Mouse (Mus musculus) frontal cortex, postnatal 10 days (tissue): ENCODE measurements around the gene Mapk1.
"Not testable (repeated sequence)": the region's sequence is repeated elsewhere in the genome, so short reads cannot be mapped to it uniquely, and the experiment has no call there.

Source experiments
- DNase-seq, 2 experiments: peaks; one replicate each; pipeline ENCODE4 v3.0.0; 2022; ENCODE audit warnings: low spot score in 2 of 2, mixed read lengths in 1 of 2

The Mapk1 gene

DNA sequence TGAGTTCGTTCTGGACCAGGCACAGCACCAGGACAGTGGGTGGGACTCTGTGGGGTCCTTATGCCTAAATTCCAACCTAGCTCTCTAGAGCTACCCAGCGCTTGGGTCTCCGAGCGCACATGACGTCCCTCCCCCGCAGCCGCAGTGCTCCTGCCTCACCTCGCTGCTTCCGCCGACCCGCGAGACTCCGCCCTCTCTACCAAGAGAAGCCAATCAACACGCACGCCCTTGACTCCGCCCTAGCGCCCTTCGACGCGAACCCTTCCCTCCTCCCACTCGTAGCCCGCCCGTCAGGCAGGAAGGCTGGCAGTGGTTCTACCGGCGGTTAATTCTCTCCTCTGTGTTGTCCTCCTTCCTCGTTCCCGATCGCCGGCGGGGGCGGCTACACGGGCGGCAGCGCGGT lies at the start of gene Mapk1:
TSS of gene Mapk1 (plus strand) at position 252 of the 403 bp plus-strand sequence.
- peak; percentile 94 to 96 for DNase-seq

DNA sequence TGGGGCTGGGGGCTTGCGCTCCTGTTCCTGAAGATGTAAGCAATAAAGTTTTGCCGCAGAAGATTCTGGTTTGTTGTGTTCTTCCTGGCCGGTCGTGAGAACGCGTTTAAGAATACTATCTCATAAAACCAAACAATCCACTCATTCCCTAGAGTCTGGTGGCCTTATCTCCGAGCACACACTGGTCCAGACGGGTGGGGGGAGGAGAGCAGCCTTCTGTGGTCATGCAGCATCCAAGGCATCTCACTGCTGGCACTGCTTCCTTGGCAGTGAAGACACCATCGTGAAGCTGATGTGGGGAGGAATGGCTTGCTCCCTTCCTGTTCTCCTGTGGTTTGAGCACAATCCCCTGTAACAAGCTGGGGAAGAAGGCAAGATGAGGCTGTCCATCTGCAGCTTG lies 43.6 kb upstream of the Mapk1 start:
- DNase-seq = no peak

- DNase-seq = no peak
Observed at GRCm38 (mm10) chr16:16941078-16941477, 42.1 kb upstream of the Mapk1 start.

DNA sequence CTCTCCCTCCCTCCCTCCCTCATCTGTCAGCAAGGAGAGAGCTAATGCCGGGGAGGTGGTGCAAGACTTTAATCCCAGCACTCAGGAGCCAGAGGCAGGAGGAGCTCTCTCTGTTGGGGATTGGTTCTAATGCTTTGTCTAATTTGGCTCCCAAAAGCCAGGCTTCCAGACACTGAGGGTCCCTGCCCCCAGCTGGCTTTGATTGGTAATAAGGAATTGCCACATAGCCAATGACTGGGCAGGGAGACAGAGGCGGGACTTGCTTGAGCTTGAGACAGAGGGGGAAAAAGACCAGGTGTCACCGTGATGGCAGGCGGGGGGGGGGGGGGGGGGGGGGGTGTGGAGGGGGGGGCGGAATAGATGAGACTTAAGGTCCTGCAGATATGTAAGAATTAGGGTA lies 24.6 kb upstream of the Mapk1 start:
- DNase-seq = no peak

GRCm38 (mm10) chr16:16959907-16960306 lies 23.3 kb upstream of the Mapk1 start:
- DNase-seq = no peak

DNA sequence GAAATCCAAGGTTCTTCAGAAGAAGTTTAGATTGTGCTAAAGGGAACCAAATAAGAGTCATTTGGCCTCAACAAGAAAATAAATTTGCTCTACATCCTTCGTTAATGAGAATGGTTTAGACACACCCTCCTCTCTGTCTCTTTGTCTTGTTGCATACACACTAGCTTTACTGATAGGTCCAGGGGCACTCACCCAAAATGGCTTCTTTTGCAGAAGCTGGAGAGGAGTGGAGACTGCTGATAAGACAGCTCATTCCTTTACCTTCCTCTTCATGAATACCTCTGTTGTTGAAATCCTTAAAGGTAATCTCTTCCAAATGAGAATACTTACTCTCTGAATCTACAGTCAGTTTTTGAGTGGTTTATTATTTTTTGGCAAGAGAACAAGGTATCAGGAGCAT lies 18.0 kb upstream of the Mapk1 start:
- no peak for DNase-seq

DNA sequence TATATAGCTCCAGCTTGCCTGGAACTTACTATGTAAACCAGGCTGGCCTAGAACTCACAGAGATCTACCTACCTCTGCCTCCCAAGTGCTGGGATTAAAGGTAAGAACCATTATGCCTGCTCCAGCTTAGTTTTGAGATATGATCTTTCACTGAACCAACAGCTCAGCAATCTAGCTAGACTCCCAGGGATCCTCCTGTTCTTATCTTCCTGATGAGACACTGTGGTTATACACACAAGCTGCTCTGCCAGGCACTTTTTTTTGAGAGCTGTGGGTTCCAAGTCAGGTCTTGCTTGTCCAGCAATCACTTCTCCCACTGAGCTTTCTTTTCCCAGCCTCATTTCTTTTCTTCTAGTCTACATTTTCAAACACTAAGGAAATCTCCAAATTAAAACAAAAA lies 16.9 kb upstream of the Mapk1 start:
- DNase-seq = no peak

DNA sequence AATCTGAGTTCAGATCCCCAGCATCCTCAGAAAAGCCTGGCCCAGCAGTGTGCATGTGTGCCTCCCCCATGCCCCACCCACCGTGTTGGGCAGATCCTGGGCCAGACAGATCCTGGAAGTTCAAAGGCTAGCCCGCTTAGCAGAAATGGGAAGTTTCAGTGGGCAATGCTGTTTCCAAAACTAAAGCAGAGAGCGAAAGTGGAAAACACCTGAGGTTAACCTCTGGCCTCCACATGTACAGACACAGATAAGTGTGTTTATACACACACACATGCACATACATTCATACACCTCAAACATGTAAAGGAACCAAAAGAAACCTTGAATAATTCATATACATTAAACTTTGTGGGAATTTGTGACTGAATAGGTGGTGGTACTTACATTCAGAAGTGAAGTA lies 5.1 kb upstream of the Mapk1 start:
- no peak for DNase-seq

- DNase-seq = no peak
Observed at GRCm38 (mm10) chr16:16978765-16979164, 4.4 kb upstream of the Mapk1 start.

DNA sequence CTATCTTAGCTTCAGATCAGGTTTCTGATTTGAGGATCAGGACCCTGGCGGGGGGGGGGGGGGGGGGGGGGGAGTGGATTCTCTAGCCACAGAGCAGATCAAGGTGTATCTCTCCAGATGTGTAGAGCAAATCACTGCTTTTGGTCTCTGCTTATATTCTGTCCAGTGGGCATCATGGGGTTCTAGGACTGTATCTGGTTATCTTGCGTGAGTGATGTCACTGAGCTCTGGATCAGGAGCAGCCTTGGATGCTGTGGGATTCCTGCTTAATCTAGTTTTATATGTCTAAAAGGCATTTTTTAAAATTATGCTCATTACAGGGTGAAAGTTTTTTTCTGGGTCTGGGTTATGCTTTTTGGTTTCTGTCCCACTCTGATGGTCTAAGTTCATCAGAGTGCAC lies 546 bp upstream of the Mapk1 start:
- DNase-seq = no peak

DNA sequence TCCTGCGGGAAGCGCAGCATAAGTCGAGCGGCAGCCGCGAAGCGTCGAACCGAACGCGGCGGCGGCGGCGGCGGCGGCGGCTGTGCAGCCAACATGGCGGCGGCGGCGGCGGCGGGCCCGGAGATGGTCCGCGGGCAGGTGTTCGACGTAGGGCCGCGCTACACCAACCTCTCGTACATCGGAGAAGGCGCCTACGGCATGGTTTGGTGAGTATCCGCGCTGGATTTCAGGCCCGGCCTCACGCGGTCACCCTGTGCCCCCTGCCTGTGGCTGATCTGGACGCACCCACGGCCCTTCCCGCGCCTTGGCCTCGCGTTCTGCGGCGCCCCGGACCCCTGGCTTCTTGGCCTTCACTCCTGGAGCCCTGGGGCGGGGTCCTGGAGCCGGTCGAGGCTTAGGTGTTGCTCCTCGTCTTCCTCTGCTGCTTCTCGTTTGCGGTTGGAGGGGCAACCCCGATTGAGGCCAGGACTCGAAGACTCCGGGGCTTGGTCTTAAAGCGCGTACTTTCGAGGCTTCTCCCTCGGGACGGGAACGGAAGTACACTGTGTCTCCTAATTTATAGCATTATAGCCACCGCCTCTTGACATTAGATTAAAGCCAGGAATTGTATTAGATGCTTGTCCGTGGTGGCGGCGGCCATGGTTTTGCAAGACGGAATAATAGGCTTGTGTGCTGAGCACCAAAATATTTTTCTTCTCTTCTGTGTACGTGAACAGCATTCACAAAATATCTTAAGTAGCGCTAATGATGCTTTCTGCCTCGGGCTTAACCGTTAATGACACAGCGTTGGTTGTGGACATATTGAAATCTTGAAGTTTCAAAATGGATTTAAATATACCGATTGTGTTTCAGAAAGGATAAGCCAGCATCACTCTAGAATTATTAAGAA lies 596 bp downstream of the Mapk1 start:
- DNase-seq = peak; percentile 32 to 56

GRCm38 (mm10) chr16:16984423-16984941 lies 1.3 kb downstream of the Mapk1 start:
- no peak for DNase-seq

GRCm38 (mm10) chr16:16987248-16987647 lies 4.1 kb downstream of the Mapk1 start:
- DNase-seq = no peak

GRCm38 (mm10) chr16:16988842-16989241 lies 5.7 kb downstream of the Mapk1 start:
- no peak for DNase-seq

- no peak for DNase-seq
Observed at GRCm38 (mm10) chr16:16990021-16990420, 6.8 kb downstream of the Mapk1 start.

GRCm38 (mm10) chr16:16994426-16995052 lies 11.4 kb downstream of the Mapk1 start:
- DNase-seq = no peak

DNA sequence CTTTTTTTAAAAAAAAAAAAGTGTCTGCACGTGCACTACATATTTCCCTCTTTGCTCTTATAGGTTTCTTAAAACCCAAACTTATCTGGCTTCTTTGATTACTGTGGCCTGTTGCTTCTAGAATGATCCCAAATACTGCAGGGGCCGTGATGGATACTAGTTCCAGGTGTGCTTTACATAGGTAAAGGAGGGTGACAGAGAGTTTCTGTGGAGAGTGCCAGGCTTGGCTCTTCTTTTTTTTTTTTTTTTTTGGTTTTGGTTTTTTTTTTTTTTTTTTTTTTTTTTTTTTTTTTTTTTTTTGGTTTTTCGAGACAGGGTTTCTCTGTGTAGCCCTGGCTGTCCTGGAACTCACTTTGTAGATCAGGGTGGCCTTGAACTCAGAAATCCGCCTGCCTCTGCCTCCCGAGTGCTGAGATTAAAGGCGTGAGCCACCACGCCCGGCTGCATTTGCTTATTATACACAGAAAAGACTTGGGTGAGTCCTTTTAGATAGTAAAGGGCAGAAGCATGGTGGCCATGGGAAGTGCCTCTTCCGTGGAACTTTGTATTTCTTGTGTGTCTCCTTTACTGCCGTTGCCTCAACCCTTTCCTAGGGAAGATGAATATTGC lies 13.0 kb downstream of the Mapk1 start:
- DNase-seq = not testable (repeated sequence)

GRCm38 (mm10) chr16:17001109-17001508 lies 17.9 kb downstream of the Mapk1 start:
- no peak for DNase-seq

GRCm38 (mm10) chr16:17007070-17007469 lies 23.9 kb downstream of the Mapk1 start:
- DNase-seq = no peak

GRCm38 (mm10) chr16:17010036-17010435 lies 26.9 kb downstream of the Mapk1 start:
- no peak for DNase-seq

GRCm38 (mm10) chr16:17012583-17012982 lies 29.4 kb downstream of the Mapk1 start:
- no peak for DNase-seq

DNA sequence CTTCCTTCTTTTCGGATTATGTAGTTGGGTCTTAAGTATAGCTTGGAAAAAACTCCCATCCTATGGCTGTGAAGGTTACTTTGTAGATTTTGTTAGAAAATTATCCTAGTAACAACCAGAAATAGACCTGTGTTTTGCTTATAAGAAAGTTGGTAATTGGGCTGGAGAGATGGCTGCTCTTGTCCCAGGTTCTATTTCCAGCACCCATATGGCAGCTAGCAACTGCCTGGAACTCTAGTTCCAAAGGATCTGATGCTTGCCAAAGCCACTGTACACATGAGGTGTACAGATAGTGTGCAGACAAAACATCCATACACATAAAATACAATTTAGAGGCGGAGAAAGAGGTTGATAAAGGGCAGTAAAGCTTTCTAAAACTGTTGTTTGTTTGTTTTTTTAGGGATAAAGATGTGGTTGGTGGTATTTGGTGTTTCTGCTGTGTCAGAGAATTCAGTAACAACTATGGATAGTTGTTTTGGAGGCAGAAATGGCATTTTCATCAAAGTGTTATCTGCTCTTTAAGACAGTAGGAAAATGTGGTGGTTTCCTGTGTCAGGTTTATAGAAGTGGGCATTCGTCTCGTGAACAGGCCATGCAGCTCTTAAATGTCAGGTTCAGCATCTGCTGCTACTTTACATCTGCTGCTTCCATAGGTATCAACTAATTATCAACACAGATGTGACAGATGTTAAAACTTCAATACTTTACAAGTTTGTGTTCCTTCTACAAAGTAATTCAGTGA lies 32.1 kb downstream of the Mapk1 start:
- no peak for DNase-seq
